Mouse (Mus musculus): ENCODE results near the gene Plcl2.
"Not testable (repeated sequence)": the region's sequence is repeated elsewhere in the genome, so short reads cannot be mapped to it uniquely, and the experiment has no call there.

Gene Plcl2

DNA sequence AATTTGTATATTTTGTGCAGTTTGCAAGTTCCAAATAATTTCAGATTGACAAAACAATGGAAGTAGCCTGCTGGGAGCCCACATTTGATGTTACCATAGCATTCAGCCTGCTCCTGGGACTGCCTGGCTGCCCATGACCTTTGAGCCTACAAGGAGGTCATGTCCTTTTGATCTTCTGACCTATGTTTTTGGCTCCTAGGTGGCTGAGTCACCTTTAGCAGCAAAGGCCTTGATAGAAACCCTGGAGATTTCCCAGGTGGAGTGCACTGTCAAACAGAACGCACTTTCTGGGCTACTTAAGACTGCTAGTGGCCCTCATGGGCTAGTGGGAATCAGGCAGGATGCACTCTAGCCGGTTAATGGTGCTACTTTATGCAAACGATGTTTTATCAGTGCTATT lies 112.8 kb downstream of the Plcl2 start:
- in situ Hi-C loops (cut with MseI, MboI): no loop called here

DNA sequence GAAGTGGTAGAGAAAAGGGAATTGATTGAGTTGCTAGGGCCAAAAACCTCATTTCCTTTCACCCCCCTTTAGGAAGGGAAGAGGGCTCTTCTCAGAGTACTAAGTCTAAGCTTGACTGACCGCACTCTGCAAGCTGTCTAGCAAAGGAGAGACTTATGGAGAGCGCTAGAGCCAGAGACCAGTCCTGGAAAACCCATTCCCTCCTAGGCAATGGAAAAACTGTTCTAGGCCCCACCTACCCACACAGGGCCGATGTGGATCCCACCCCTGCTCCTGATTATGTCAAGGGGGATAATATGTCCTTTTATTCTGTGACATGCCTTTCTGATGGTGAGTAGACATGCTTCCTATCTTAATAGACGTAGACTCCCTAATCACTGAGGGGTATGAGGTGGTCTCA lies 116.4 kb downstream of the Plcl2 start:
- in situ Hi-C loops (cut with MseI, MboI): no loop called here

DNA sequence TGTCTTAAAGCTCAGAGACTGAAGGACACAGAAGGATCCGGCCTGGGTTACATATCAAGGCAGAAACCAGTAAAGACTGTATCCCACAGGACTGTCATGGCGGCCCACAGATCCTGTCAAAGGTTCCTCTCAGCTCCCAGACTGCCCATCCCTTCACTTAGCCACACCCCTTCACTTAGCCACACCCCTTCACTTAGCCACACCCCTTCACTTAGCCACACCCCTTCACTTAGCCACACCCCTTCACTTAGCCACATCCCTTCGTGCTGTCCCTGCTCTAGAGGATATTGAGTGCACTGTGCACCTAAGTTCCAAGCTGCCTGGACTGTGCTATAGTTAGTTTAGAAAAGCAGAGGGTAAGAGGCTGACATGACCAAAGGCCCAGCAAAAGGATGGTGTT lies 118.5 kb downstream of the Plcl2 start:
- in situ Hi-C loops (cut with MseI, MboI): no loop called here

DNA sequence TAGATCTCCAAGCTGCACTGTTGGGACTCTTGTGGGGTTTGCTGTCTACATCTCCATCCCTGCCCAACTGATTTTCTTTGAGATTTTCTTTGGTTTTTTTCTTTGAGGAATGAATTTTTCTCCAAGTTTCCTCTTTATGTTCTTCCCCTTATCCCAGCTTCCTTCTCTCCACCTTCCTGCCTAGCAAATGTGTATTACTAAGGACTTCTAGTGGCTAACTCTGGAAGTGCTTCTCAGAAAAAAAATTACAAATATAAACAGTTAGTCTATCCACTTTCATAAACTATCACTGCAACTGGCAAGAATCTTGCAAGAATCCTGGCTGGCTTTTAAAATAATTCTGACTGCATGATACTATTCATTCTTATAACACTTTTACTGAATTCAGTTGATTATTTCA lies 119.5 kb downstream of the Plcl2 start:
- in situ Hi-C loops (cut with MseI, MboI): no loop called here

DNA sequence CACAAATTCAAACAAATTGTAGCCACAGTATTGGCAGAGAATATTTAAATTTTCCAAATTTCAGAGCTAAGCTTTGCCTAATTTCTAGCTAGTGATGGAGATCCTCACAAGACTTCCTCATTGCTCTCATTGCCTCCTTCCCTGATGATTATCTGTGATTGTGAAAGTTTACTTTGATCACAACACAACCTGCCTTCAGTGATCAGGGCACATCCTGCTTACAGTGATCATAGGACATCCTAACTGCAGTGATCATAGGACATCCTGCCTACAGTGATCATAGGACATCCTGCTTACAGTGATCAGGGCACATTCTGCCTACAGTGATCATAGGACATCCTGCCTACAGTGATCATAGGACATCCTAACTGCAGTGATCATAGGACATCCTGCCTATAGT lies 121.8 kb downstream of the Plcl2 start:
- in situ Hi-C loops (cut with MseI, MboI): not testable (repeated sequence)

DNA sequence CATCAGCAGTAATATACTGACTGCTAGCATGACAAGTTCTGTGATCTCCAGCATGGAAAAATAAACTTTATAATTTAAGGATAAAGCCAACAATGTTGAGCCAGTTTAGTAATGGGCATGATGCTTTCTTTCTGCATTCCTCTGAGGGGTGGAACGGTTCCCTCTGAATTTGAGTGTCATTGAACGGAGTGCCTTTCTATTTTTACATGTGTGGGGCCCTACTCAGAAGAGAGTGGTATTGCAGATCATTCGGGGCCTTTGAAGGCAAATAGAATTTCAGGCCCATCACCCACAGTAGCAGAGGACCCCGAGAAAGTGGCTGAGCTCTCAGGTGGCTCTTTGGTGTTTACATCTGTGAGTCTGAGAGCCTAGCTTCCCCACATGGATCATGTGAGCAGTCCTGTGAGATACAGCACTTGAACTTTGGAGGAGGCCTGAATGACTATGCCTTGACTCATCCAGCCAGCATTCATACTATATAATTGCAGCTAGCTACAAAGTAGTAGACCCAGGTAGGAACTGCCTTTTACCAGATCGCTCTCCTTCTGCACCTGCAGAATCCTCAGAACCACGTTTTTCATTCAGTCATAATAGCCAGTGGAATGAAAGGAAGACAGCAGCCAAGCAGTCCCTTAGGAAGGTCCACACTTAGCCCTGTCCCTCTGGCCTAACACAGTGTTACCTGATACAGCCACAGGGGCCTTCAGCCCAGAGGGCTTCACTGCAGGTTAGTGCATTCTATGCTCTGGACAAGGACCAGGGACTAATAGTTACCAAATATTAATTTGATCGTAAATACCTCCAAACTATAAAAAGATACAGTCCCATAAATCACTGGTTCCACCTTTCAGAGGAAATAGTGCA lies 125.0 kb downstream of the Plcl2 start:
- in situ Hi-C loops (cut with MseI, MboI): no loop called here

DNA sequence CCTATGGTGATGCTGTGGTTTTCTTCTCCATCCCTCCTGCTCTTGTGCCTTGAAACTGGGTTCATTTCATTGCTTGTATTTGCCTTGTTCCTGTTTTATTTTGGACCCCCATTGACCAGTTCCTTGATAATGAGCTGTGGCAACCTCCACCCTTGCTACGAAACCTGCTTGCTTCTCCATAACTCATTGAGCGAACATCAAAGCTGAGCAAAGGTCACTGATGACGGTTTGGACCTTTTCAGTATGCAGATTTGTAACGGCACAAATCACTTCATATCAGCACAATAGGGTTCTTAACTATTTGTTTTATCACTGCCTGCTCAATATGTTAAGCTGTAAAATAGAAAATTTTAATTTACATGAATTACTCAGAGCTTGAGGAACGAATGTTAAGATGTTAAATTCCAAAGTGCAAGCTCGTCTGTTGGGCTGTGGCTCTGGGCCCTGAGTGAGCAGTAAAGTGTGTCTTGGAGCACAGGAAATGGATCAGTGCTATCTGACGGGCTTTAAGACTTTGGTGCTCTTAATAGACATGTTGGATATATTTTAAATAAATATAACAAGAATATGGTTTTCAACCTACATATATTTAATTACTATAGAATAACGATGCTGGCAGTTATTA lies 126.9 kb downstream of the Plcl2 start:
- in situ Hi-C loops (cut with MseI, MboI): no loop called here

DNA sequence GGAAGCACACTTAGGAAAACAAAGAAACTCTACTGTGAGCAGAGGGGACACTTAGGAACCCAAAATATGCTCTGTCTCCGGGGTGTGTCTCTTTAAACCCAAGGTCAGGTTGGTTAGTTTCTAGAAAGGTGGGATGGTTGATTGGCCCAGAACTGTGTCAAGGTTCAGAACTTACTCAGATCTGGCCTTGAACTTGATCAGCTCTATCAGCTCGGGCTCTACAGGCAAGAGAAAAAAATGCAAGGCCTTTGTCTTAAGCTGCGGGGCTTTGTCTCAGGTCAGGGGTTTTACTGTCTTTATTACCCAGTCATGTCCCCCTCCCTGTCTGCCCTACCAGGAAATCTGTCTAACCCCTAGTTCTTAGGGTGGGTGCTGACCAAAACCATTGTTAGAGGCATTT lies 129.6 kb downstream of the Plcl2 start:
- in situ Hi-C loops (cut with MseI, MboI): no loop called here

DNA sequence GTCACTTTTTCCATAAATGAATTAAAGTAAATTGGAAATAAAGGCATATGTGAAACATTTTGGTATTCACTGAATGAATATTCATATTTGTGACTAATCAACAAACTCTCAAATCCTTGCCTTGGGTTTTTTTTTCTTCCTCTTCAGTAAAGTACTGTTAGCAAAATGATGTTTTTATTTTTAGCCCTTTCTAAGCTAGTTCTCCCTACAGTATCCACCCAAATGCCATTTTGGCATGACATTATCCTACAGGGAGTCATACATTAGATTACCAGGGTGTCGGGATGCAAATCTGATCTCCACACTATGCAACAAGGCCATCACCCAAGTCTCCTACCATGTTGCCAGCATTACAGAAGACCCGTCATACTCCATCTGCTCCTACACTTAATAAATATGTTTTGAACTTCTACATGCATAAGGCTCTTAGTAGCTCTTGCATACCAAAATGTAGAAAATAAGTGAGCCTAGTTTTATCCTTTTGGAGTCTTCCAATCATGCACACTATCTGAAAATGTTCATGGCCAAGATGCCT lies 131.9 kb downstream of the Plcl2 start:
- in situ Hi-C loops (cut with MseI, MboI): no loop called here

DNA sequence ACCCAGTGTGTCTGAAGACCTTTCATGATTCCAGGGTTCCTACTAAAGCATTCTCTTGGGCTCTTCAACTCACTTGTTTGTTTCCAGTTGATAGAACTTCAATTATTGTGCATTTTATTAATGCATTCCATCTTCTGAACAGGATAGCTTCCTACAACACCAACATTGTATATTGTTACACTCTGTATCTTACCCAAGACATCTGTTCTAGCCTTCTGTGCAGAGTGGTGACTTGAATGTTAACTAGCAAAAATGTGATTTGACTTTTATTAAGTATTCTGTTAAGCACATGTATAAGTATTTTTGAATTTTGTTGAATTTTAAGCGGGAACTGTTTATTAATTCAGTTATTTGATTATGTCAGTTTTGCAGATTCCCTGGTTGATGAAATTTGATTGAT lies 132.7 kb downstream of the Plcl2 start:
- in situ Hi-C loops (cut with MseI, MboI): no loop called here

DNA sequence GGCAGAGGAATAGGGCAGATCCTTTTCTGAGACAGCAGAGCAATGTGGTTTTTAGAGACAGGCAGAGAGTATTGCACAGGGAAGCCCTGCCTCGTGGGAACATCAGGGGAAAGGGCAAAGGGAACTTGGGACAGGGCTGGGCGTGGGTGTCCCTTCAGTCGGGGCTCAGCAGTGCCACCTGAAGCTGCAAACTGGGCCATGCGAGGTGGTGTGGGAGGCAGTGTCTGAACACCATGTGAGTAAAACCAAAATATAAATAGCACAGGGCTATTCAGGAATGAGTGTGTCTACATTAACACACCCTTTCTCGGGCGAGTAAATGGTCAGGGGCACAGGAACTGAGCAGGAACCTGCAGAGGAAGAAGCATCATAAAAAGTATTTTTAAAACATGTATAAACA lies 134.2 kb downstream of the Plcl2 start:
- in situ Hi-C loops (cut with MseI, MboI): no loop called here

DNA sequence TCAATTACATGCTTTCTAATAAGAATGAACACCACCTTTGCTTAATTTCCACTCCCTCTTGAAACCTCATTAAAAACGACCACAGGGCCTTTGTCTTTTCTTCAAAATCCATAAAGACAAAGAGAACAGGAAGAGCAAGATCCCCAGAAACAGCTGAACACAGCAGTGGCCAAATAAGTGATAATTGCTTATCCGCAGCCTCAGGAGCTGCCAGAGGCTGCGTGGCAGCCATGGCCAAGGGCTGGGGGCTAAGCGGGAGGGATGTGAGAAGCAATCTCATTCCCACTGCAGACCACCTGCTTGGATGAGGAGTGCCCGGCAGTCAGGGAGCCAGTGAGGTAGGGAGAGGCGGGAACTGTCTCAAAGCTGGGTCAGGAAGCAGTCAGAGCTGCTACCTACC lies 134.8 kb downstream of the Plcl2 start:
- in situ Hi-C loops (cut with MseI, MboI): no loop called here

DNA sequence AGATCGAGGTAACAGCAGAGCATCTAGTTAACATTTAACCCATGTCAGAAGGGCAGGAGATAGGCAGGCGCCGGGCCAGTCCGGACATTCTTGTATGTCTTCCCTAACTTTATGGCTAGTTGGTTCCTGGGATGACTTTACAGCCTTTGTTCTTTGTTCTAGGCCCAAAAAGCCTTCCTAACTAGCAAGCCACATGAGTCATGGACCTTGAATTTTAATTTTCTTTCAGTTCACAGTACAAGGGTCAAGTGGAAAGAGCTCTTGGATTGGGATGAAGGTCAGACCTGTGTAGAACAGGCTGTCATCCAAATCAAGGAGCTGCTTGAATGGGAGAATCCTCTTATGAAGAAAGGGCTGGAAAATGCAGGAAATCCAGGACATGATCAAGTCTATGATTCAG lies 138.9 kb downstream of the Plcl2 start:
- in situ Hi-C loops (cut with MseI, MboI): not testable (repeated sequence)

DNA sequence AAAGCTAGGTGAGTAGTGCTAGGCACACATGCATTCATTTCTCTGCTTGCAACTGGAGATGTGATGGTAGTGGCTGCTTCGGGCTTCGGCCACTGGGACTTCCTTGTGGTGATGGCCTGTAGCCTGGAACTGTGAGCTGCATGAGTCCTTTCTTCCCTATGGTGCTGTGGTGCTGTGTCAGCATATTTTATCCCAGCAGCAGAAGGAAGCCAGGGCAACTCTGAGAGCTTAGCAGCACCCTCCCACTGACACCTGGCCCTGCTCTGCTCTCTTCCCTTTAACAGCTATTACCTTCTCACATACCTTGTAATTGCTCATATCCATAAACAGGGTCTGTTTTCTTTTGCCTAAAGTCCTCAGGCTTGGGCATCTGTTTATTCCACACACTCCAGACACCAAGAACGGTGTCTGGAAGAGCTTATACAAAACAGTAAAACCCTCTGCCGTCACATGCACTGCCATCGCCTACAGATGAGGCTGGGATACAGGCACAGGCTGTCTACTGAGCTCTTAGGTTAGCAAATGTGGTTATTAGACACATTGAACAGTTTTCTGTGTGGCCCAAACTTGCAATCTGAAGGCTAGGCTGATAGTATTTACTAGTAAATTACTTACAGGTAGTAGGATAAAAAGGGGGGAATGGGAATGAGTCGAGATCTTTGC lies 139.7 kb downstream of the Plcl2 start:
- in situ Hi-C loops (cut with MseI, MboI): no loop called here

DNA sequence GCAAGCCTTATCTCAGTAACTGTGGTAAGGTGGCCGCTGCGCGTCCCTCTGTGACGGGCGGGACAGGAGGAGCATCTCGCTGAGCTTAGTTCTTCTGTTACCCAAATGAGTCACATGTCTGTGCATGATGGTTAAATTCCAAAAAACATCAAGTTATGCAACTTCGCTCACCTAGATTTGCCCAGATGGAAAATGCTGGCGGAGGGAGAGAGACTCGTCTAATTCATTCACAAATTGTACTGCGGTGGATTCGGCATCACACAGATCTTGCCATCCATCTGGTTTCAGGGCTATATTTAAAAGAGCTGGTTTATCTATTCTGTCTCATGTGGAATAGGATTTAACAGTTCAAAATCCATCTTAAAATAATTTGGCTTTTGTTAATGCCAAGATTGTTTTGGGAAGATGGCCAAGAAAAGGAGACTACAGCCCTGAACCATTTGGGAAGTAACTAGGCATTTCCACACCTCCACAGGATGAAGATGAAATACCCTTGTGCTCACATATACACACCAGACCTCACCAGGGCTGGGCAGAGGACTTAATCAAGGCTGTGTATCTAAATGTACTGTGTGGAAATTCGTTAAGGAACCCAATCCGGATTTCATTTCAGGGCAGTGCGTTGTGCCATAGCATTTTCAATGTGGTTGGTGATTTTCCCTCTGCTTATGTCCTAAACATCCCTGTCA lies 141.5 kb downstream of the Plcl2 start:
- in situ Hi-C loops (cut with MseI, MboI): no loop called here

DNA sequence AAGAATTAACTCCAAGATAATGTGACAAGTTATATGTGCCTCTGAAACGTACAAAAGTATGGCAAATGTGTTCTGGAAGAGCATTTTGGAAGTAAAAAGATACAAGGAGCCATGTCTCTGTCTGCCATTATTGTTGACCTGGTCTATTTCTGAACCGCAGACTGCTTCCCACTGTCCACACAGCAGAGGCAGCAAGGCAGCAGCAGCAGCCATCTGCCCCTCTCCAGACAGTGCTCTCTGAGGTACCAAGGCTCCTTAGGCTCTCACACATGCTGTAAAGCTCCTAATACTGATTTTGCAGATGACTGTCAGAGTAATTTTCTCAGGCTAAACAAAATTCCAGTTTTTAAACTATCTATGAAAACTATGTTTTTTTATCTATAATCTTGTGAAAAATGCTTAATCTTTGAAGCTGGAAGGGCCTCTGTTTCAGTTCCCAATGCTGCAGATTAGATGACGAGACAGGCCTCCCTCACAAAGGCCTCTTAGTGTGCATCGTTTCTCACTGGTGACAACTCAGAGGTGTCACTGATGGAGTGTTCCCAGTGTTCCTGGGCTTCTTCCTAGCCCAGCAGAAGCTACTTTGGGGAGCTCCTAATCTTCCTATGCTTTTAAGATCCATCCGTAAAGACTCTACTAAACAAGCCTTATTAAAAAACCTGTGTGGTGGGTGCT lies 145.7 kb downstream of the Plcl2 start:
- in situ Hi-C loops (cut with MseI, MboI): no loop called here

DNA sequence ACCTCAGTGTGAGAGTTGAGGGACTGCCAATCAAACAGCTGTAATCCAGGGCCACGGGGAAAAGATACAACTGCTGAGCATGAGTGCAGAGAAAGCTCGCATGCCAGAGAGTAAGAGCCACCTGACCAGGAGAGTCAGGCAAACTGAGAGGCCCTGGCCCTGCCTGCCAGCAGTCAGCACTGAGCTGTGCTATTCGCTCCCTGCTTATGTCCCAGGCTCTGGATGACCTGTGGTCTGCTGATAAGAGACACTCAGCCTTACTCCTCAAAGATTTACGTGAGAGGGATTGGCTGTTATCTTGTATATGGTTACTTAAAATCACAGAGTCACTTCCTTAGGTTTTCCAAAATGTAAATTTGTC lies 146.2 kb downstream of the Plcl2 start:
- in situ Hi-C loops (cut with MseI, MboI): no loop called here

DNA sequence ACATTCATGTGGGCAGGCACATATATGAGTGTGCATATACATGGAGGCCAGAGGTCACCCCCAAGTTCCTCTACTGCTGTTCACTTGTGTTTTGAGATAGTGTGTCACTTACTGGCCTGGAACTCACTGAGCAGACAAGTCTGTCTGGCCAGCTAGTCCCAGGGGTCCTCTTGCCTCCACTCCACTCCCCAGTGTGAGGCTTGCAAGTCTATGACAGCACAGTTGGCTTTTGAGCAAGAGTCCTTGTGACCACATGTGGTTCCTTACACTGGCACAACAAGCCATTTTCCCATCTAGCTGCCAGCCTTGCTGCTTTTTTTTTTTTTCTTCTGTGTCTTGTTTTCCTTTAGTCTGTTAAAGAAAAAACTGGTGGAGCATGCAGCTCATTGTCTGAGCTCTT lies 148.1 kb downstream of the Plcl2 start:
- in situ Hi-C loops (cut with MseI, MboI): no loop called here

DNA sequence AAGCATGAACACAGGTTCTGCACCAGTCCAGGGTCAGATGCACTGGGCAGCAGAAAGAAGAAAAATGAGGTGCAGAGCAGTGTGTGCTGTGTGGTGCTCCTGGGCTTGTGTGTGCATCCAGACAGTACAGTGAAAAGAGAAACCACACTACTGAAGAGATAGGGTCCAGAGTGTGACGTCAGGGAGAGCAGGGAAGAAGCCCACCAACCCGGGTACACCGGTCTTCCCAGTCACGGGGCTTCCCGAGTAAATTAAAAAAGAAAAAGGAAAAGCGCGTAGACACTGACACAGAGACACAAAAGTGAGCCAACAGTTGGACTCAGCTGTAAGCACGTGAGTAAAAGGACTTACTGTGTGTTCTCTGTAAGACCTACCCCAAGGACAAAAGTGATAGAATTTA lies 149.7 kb downstream of the Plcl2 start:
- in situ Hi-C loops (cut with MseI, MboI): no loop called here

DNA sequence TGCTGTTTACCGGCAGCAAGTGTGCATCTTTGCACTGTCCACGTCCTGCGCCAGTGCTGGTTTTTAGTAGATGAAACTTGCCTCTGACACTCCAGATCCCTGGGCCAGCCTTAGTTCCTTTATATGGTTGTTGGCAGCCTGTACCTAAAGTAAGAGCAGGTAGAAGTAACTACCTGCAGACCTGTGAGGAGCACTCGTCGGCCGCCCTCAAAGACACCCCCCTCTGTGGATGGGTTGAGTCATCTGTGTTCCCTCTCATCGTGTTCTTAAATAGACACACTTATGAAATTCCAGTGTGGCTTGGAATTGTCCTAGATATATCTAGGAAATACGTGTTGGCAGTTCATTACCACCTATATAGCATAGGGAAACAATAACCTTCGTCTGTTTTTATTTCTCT lies 158.4 kb downstream of the Plcl2 start:
- in situ Hi-C loops (cut with MseI, MboI): no loop called here

DNA sequence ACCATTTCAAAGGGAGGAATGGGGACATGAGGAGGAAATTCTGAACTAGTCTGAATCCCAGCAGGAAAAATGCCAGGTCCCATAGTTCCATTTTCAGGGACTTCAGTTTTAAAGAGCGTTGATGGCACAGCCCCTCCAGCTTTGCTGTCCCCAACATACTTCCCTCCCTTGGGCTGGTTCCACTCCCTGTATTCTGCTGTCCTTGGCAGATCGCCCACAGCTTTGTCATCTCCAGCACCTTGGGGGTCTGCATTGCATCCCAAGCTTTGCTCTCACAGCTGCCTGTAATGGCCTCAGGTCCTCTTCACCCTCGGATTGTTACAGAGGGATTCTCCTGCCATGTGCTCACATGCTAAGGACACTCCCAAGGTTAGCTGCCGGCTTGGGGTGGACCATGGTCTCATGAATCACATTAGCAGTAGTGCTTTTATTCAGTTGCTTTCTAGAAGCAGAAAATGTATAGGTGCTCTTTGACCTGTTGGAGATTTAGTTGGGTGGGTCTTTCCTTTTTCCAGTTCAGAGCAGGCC lies 159.5 kb downstream of the Plcl2 start:
- in situ Hi-C loops (cut with MseI, MboI): no loop called here
